ENCODE assay signal across 8 mouse cellular contexts in genomic region chr19:58455061-58455495, GRCm38 (mm10). TPM values are rescaled to one million over a fixed set of nuclear protein-coding genes. Genes with fewer than 3 reads are reported as not detected.
A peak's percentile ranks its signal among the peaks of the same experiment; 100 is the strongest.
DNase-seq lines count a peak whose midpoint lies in the region; ATAC-seq and TF ChIP-seq lines count a peak whose summit lies in the region.

No protein-coding gene starts in this region.

- H3K36me3 ChIP-seq in erythroblast, embryonic 14.5 days (ENCODE audit: control insufficient read depth): no peaks in the 10 kb centered on the region
- no peaks in the 10 kb centered on the region for H3K36me3 ChIP-seq in kidney, postnatal 0 days (ENCODE audit: insufficient read depth, low read length)
- H3K36me3 ChIP-seq in liver, embryonic 14.5 days (replicated peaks; ENCODE audit: control insufficient read depth, insufficient read depth, low read depth): no peaks in the 10 kb centered on the region
- no peaks in the 10 kb centered on the region for H3K36me3 ChIP-seq in neural tube, embryonic 12.5 days

- peak; percentile 78 for DNase-seq in brain, embryonic 14.5 days (ENCODE audit: low read depth)
- DNase-seq in gastrocnemius, postnatal 14 days: peak; percentile 13
- peak; percentile 62 for DNase-seq in kidney, postnatal 0 days (ENCODE audit: low spot score)
- DNase-seq in liver, embryonic 14.5 days (ENCODE audit: low read depth in 3 of 3, low spot score in 3 of 3): no peak

- H3K27me3 ChIP-seq in erythroblast, embryonic 14.5 days (ENCODE audit: control insufficient read depth): peaks cover 58% of the 10 kb centered on the region
- no peaks in the 10 kb centered on the region for H3K27me3 ChIP-seq in kidney, postnatal 0 days (ENCODE audit: insufficient read depth, low read length)
- H3K27me3 ChIP-seq in liver, embryonic 14.5 days (ENCODE audit: control insufficient read depth, insufficient read depth, low read length): peaks cover 45% of the 10 kb centered on the region
- no peaks in the 10 kb centered on the region for H3K27me3 ChIP-seq in neural tube, embryonic 12.5 days (replicated peaks)

- peak; percentile 28; the same call in 1 of the 2 replicates for TF ChIP-seq CTCF in brain, embryonic 14.5 days (IDR thresholded peaks at IDR 0.05; ENCODE audit: borderline replicate concordance, extremely low read depth, insufficient read depth, insufficient read length)
- TF ChIP-seq CTCF in kidney, postnatal 0 days (IDR thresholded peaks at IDR 0.05; ENCODE audit: low read depth): peak; percentile 42
- peak; percentile 37; the same call in 1 of the 2 replicates for TF ChIP-seq CTCF in liver, embryonic 14.5 days (IDR thresholded peaks at IDR 0.05; ENCODE audit: low read depth)

- H3K27ac ChIP-seq in kidney, postnatal 0 days: peak overlapping the region; percentile 26; the same call in 1 of the 2 replicates
- no peak overlapping the region for H3K27ac ChIP-seq in liver, embryonic 14.5 days
- peak overlapping the region; percentile 69; the same call in 1 of the 2 replicates for H3K27ac ChIP-seq in neural tube, embryonic 12.5 days

- peak overlapping the region; percentile 92 for H3K4me2 ChIP-seq in kidney, postnatal 0 days (ENCODE audit: low read length)
- H3K4me2 ChIP-seq in liver, embryonic 14.5 days (ENCODE audit: low read depth): peak overlapping the region; percentile 56
- H3K4me2 ChIP-seq in neural tube, embryonic 12.5 days (replicated peaks): peak overlapping the region; percentile 92

- no peaks in the 10 kb centered on the region for H3K4me1 ChIP-seq in erythroblast, embryonic 14.5 days (ENCODE audit: control insufficient read depth)
- H3K4me1 ChIP-seq in kidney, postnatal 0 days (replicated peaks; ENCODE audit: insufficient read depth, low read length): 0 out of 2 replicates have a peak, but pooled peaks cover 4% of the 10 kb centered on the region
- H3K4me1 ChIP-seq in liver, embryonic 14.5 days (replicated peaks; ENCODE audit: control insufficient read depth in 2 of 2, insufficient read depth in 2 of 2, low read length in 1 of 2): no peaks in the 10 kb centered on the region
- H3K4me1 ChIP-seq in neural tube, embryonic 12.5 days: peaks cover 51% of the 10 kb centered on the region

- WGBS in kidney, postnatal 0 days: under 1% methylated on average over 21 of the region's 21 CpGs
- 1% methylated on average over 21 of the region's 21 CpGs for WGBS in liver, embryonic 14.5 days (ENCODE audit: insufficient replicate concordance)
- WGBS in neural tube, embryonic 12.5 days: under 1% methylated on average over 21 of the region's 21 CpGs

- H3K4me3 ChIP-seq in erythroblast, embryonic 14.5 days (replicated peaks): peak overlapping the region; percentile 46
- H3K4me3 ChIP-seq in kidney, postnatal 0 days (replicated peaks; ENCODE audit: low read depth, low read length): peak overlapping the region; percentile 49
- H3K4me3 ChIP-seq in liver, embryonic 14.5 days (ENCODE audit: insufficient read depth in 1 of 2, low read depth in 2 of 2, low read length in 2 of 2): peak overlapping the region; percentile 6 to 47
- H3K4me3 ChIP-seq in neural tube, embryonic 12.5 days: peak overlapping the region; percentile 43

- H3K9me3 ChIP-seq in erythroblast, embryonic 14.5 days (ENCODE audit: control insufficient read depth, low read length): no peaks in the 10 kb centered on the region
- no peaks in the 10 kb centered on the region for H3K9me3 ChIP-seq in kidney, postnatal 0 days (replicated peaks; ENCODE audit: low read length)
- no peaks in the 10 kb centered on the region for H3K9me3 ChIP-seq in liver, embryonic 14.5 days (ENCODE audit: control insufficient read depth, low read length)
- H3K9me3 ChIP-seq in neural tube, embryonic 12.5 days: no peaks in the 10 kb centered on the region

- intact Hi-C loops in gastrocnemius, postnatal 14 days (cut with DNase I; ENCODE audit: low total_unique reads): loop anchor here (10.0 kb wide), 1 partner anchor 140 kb away; no protein-coding TSS in a partner anchor

- TF ChIP-seq POLR2A in brain, embryonic 14.5 days (IDR thresholded peaks at IDR 0.05; ENCODE audit: borderline replicate concordance, extremely low read depth, insufficient read depth, insufficient read length, poor library complexity, severe bottlenecking): no peak

- ATAC-seq in erythroblast, adult 5-6 weeks (replicated peaks; ENCODE audit: low FRiP score, poor library complexity, severe bottlenecking): no peak
- peak; percentile 15; the same call in 1 of the 2 replicates for ATAC-seq in kidney, postnatal 0 days (replicated peaks; ENCODE audit: low FRiP score, low read depth)
- ATAC-seq in liver, embryonic 14.5 days (ENCODE audit: insufficient read depth): no peak
- peak; percentile 53 for ATAC-seq in neural tube, embryonic 12.5 days (ENCODE audit: low FRiP score, low read depth)
- no peak for ATAC-seq in erythroid progenitor cell, adult 5-6 weeks (replicated peaks; ENCODE audit: low FRiP score, poor library complexity, severe bottlenecking)

- peak overlapping the region; percentile 65; the same call in 1 of the 2 replicates for H3K9ac ChIP-seq in kidney, postnatal 0 days (ENCODE audit: low read depth, low read length)
- no peak overlapping the region for H3K9ac ChIP-seq in liver, embryonic 14.5 days (replicated peaks)
- H3K9ac ChIP-seq in neural tube, embryonic 12.5 days: peak overlapping the region; percentile 75

- no peak for TF ChIP-seq EP300 in liver, embryonic 14.5 days (IDR thresholded peaks at IDR 0.05; ENCODE audit: low read depth)

RNA-seq across cellular contexts. Expression of gene Gfra1, which starts 0.6 kb away (rescaled TPM):
- not detected in 2 replicates for polyA plus RNA-seq in erythroblast, embryonic 14.5 days (2012)
- total RNA-seq in erythroblast, adult 5-6 weeks (2015; ENCODE audit: low replicate concordance): 0.42 TPM in 1 of 2 replicates, not detected in the other
- 0.28 TPM in 1 of 2 replicates, not detected in the other for total RNA-seq in erythroblast, adult 5-6 weeks (2017; ENCODE audit: low replicate concordance)
- 19.6 and 44.8 TPM in 2 replicates for polyA plus RNA-seq in brain, embryonic 14.5 days (2012; rRNA removed)
- total RNA-seq in gastrocnemius, postnatal 14 days (2021): 1 to 10 TPM; 4.7 to 6.6 TPM
- 55.3 and 56.4 TPM in 2 replicates for polyA plus RNA-seq in kidney, postnatal 0 days (2015; fragmentation: Nextera tagmentation; extraction: Ambion mirVana)
- 2.7 and 2.9 TPM in 2 replicates for polyA plus RNA-seq in liver, embryonic 14.5 days (2012; rRNA removed)
- 3.8 and 4.6 TPM in 2 replicates for polyA plus RNA-seq in liver, embryonic 14.5 days (2014; fragmentation: Nextera tagmentation; extraction: Ambion mirVana)
- polyA plus RNA-seq in neural tube, embryonic 12.5 days (2016; fragmentation: Nextera tagmentation; extraction: Ambion mirVana): 62.1 and 76.4 TPM in 2 replicates
- total RNA-seq in erythroid progenitor cell, adult 5-6 weeks (2015; ENCODE audit: low replicate concordance): 2.5 and 5.9 TPM in 2 replicates
- total RNA-seq in erythroid progenitor cell, adult 5-6 weeks (2017; ENCODE audit: low replicate concordance): 1.2 and 3.5 TPM in 2 replicates

RNA-seq across cellular contexts. Expression of gene Ccdc172, which starts 56.7 kb away (rescaled TPM):
- not detected in 2 replicates for polyA plus RNA-seq in erythroblast, embryonic 14.5 days (2012)
- not detected in 2 replicates for total RNA-seq in erythroblast, adult 5-6 weeks (2015; ENCODE audit: low replicate concordance)
- total RNA-seq in erythroblast, adult 5-6 weeks (2017; ENCODE audit: low replicate concordance): not detected in 2 replicates
- polyA plus RNA-seq in brain, embryonic 14.5 days (2012; rRNA removed): not detected in 2 replicates
- total RNA-seq in gastrocnemius, postnatal 14 days (2021): not detected
- not detected in 2 replicates for polyA plus RNA-seq in kidney, postnatal 0 days (2015; fragmentation: Nextera tagmentation; extraction: Ambion mirVana)
- polyA plus RNA-seq in liver, embryonic 14.5 days (2012; rRNA removed): not detected in 2 replicates
- polyA plus RNA-seq in liver, embryonic 14.5 days (2014; fragmentation: Nextera tagmentation; extraction: Ambion mirVana): not detected in 2 replicates
- polyA plus RNA-seq in neural tube, embryonic 12.5 days (2016; fragmentation: Nextera tagmentation; extraction: Ambion mirVana): not detected in 2 replicates
- not detected in 2 replicates for total RNA-seq in erythroid progenitor cell, adult 5-6 weeks (2015; ENCODE audit: low replicate concordance)
- total RNA-seq in erythroid progenitor cell, adult 5-6 weeks (2017; ENCODE audit: low replicate concordance): not detected in 2 replicates

Comparison
In these comparisons a context has a peak if more than half of its experiments do, and no peak if none do; other contexts are left out.
1. ATAC-seq: peak in kidney, postnatal 0 days (single experiment) and neural tube, embryonic 12.5 days (single experiment); none in erythroblast, adult 5-6 weeks (single experiment), liver, embryonic 14.5 days (single experiment) and erythroid progenitor cell, adult 5-6 weeks (single experiment).
2. DNase-seq: peak in brain, embryonic 14.5 days (single experiment), gastrocnemius, postnatal 14 days (single experiment) and kidney, postnatal 0 days (single experiment); none in liver, embryonic 14.5 days (0 of 3).
3. Peak in every context shown above with its lines, with median percentiles within 50 percentile points of each other: H3K4me3 ChIP-seq, CTCF ChIP-seq and H3K4me2 ChIP-seq.